Mouse (Mus musculus) thymus, adult 2 months (tissue): ENCODE data around the gene Nomo1. TPM values are rescaled to one million over a fixed set of nuclear protein-coding genes. Genes with fewer than 3 reads are reported as not detected.

ENCODE experiments used
- DNase-seq: peaks from one replicate; pipeline ENCODE4 v3.0.0; 2021
- H3K27ac ChIP-seq: fragments of 200-500 bp; 2 replicates; pipeline ENCODE4 v1.5.1; 2012; ENCODE audit warnings: low read length, control low read depth; ENCODE audit not compliant: control insufficient read depth, insufficient read depth
- H3K27me3 ChIP-seq: fragments of 200-500 bp; 2 replicates; pipeline ENCODE4 v1.6.1; 2012; ENCODE audit warnings: mild to moderate bottlenecking, low read length, moderate library complexity, mixed read lengths; ENCODE audit not compliant: control insufficient read depth, insufficient read depth
- H3K36me3 ChIP-seq: fragments of 200-500 bp; 2 replicates; pipeline ENCODE4 v1.6.1; 2012; ENCODE audit warnings: mild to moderate bottlenecking, low read length, moderate library complexity; ENCODE audit not compliant: control insufficient read depth, insufficient read depth
- H3K4me1 ChIP-seq: fragments of 200-500 bp; replicated peaks from 2 replicates; pipeline ENCODE4 v1.6.1; 2012; ENCODE audit warnings: low read length; ENCODE audit not compliant: control insufficient read depth, insufficient read depth
- H3K4me3 ChIP-seq: fragments of 200-500 bp; 2 replicates; pipeline ENCODE4 v1.5.1; 2012; ENCODE audit warnings: mild to moderate bottlenecking, low read length, control low read depth, moderate library complexity; ENCODE audit not compliant: control insufficient read depth, insufficient read depth
- CTCF ChIP-seq: fragments of 200-500 bp; IDR thresholded peaks from 2 replicates; pipeline ENCODE4 v1.5.1; 2012; ENCODE audit warnings: mild to moderate bottlenecking, control low read depth, low read length, moderate library complexity, borderline replicate concordance; ENCODE audit not compliant: control insufficient read depth, poor library complexity, insufficient read depth; ENCODE audit errors: extremely low read depth
- POLR2A ChIP-seq: fragments of 200-500 bp; IDR thresholded peaks from 2 replicates; pipeline ENCODE4 v1.6.1; 2012; ENCODE audit warnings: mild to moderate bottlenecking, low read length, control low read depth, moderate library complexity; ENCODE audit not compliant: control insufficient read depth, poor library complexity, insufficient read depth; ENCODE audit errors: extremely low read depth
- WGBS: fragments of 180-500 bp; shearing (Covaris S2); methylation state at CpG from one replicate; pipeline ENCODE4 v1.1.7; 2018; 5-methylcytosine and 5-hydroxymethylcytosine counted together
- polyA plus RNA-seq: library from polyadenylated mRNA; depleted of rRNA; stranded (reverse); fragments of >200 nt; gene quantifications from 2 replicates; pipeline ENCODE4 v1.2.3, GENCODE M21; 2012; rRNA removed

Gene Nomo1
- polyA plus RNA-seq, 1 experiment = 37.4 TPM

- Histone ChIP-seq H3K27ac (no peak overlapping the region), H3K36me3 (no peaks in the 10 kb centered on the region), H3K4me1 (no peaks in the 10 kb centered on the region), H3K4me3 (no peak overlapping the region), H3K27me3 (no peaks in the 10 kb centered on the region)
- no peak for DNase-seq
- 93% methylated on average over 12 of the region's 12 CpGs for WGBS
- TF ChIP-seq POLR2A = no peak
- no peak for TF ChIP-seq CTCF
Measured at GRCm38 (mm10) chr7:46132229-46132628, 98.7 kb downstream of the Nomo1 start.

Other genes with a start within 250 kb of the Nomo1 start
- 0.84 and 1.2 TPM in 2 replicates for gene Lmtk3, start 250.0 kb upstream of the Nomo1 start, polyA plus RNA-seq
- 3.8 and 3.9 TPM in 2 replicates for gene Sult2b1, start 249.0 kb upstream of the Nomo1 start, polyA plus RNA-seq
- gene Cyth2, start 219.1 kb upstream of the Nomo1 start, polyA plus RNA-seq = 65.8 and 71.5 TPM in 2 replicates
- 0.36 and 1.3 TPM in 2 replicates for gene Kcnj14, start 208.9 kb upstream of the Nomo1 start, polyA plus RNA-seq
- gene Grwd1, start 202.8 kb upstream of the Nomo1 start, polyA plus RNA-seq = 22.4 and 27.7 TPM in 2 replicates
- gene Kdelr1, start 160.9 kb upstream of the Nomo1 start, polyA plus RNA-seq = 199 and 226 TPM in 2 replicates
- 1.1 and 1.4 TPM in 2 replicates for gene Grin2d, start 155.3 kb upstream of the Nomo1 start, polyA plus RNA-seq
- gene Syngr4, start 137.0 kb upstream of the Nomo1 start, polyA plus RNA-seq = 2.7 and 2.9 TPM in 2 replicates
- 50.6 and 52.5 TPM in 2 replicates for gene Tmem143, start 136.8 kb upstream of the Nomo1 start, polyA plus RNA-seq
- gene Emp3, start 112.3 kb upstream of the Nomo1 start, polyA plus RNA-seq = 361 and 365 TPM in 2 replicates
- gene Ccdc114, start 109.6 kb upstream of the Nomo1 start, polyA plus RNA-seq = 3.3 and 3.7 TPM in 2 replicates
- 0.49 and 0.61 TPM in 2 replicates for gene Abcc6, start 3.4 kb upstream of the Nomo1 start, polyA plus RNA-seq
- gene Kcnj11, start 67.1 kb downstream of the Nomo1 start, polyA plus RNA-seq = 3.1 and 12.6 TPM in 2 replicates
- 2.6 and 4.1 TPM in 2 replicates for gene Abcc8, start 146.3 kb downstream of the Nomo1 start, polyA plus RNA-seq
- gene Ush1c, start 204.8 kb downstream of the Nomo1 start, polyA plus RNA-seq = 0.20 and 0.77 TPM in 2 replicates
- gene Otog, start 207.3 kb downstream of the Nomo1 start, polyA plus RNA-seq = 0.43 TPM in 2 replicates